Mouse (Mus musculus) CH12.LX (cell line): ENCODE measurements at regions not wholly inside any gene's neighbourhood (a gene's known extent, or its start where the extent isn't known, plus 50 kb on each side); places are given as distances from the start of the nearest gene placed in this dataset.

Experiments used
- CTCF ChIP-seq, 2 experiments: IDR thresholded peaks in 1 of 2; conservative IDR thresholded peaks in 1 of 2; 2 replicates each; pipeline ENCODE4 v1.5.1; 2011 to 2012; ENCODE audit warnings: low read depth in 2 of 2, low read length in 2 of 2, improper control_type of control experiment in 1 of 2, inconsistent platforms in 1 of 2, mild to moderate bottlenecking in 1 of 2, moderate library complexity in 1 of 2
- ETS1 ChIP-seq: conservative IDR thresholded peaks from 2 replicates; pipeline ENCODE4 v1.6.1; 2012; ENCODE audit warnings: low read depth, mild to moderate bottlenecking, inconsistent platforms, low read length, improper control_type of control experiment, moderate library complexity
- POLR2A ChIP-seq: IDR thresholded peaks from 2 replicates; pipeline ENCODE4 v1.6.1; 2011; ENCODE audit warnings: low read depth, mild to moderate bottlenecking, improper control_type of control experiment, low read length
- RCOR1 ChIP-seq: conservative IDR thresholded peaks from 2 replicates; pipeline ENCODE4 v1.6.1; 2012; ENCODE audit warnings: low read depth, mild to moderate bottlenecking, inconsistent platforms, low read length, improper control_type of control experiment
- TBP ChIP-seq: conservative IDR thresholded peaks from 2 replicates; pipeline ENCODE4 v1.6.1; 2011; ENCODE audit warnings: low read depth, low read length, improper control_type of control experiment

- TF ChIP-seq RCOR1 (no peak), CTCF (conservative IDR thresholded peaks at IDR 0.05 in 1 of 2, IDR thresholded peaks at IDR 0.05 in 1 of 2; ENCODE audit: low read depth in 2 of 2, low read length in 2 of 2) (no peak), TBP (no peak), ETS1 (no peak), POLR2A (no peak)
Observed at GRCm38 (mm10) chr11:112252548-112252947, 529.5 kb upstream of the Sox9 start.
